Mouse (Mus musculus) right cerebral cortex, postnatal 10 days (tissue): ENCODE measurements around the gene Rps16.
"Not testable (repeated sequence)": the region's sequence is repeated elsewhere in the genome, so short reads cannot be mapped to it uniquely, and the experiment has no call there.

Experiments
- DNase-seq, 2 experiments: peaks; one replicate each; pipeline ENCODE4 v3.0.0; 2021; ENCODE audit warnings: low spot score in 2 of 2

Gene Rps16

DNA sequence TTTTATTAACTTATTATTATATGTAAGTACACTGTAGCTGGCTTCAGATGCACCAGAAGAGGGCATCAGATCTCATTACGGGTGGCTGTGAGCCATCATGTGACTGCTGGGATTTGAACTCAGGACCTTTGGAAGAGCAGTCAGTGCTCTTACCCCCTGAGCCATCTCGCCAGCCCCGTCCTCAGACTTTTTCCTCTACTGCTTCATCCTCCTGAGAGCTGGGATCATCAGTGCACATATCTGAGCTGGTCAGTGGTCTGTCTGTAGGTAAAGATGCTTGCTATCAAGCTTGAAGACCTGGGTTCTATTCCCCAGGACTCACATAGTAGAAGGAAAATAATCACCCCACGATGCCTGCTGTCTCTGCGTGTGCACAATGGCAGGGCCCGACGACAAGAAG, 36.9 kb downstream of the Rps16 start:
- not testable (repeated sequence) for DNase-seq

- no peak for DNase-seq
These were observed 39.9 kb downstream of the Rps16 start for GRCm38 (mm10) chr7:28390331-28390730.

DNA sequence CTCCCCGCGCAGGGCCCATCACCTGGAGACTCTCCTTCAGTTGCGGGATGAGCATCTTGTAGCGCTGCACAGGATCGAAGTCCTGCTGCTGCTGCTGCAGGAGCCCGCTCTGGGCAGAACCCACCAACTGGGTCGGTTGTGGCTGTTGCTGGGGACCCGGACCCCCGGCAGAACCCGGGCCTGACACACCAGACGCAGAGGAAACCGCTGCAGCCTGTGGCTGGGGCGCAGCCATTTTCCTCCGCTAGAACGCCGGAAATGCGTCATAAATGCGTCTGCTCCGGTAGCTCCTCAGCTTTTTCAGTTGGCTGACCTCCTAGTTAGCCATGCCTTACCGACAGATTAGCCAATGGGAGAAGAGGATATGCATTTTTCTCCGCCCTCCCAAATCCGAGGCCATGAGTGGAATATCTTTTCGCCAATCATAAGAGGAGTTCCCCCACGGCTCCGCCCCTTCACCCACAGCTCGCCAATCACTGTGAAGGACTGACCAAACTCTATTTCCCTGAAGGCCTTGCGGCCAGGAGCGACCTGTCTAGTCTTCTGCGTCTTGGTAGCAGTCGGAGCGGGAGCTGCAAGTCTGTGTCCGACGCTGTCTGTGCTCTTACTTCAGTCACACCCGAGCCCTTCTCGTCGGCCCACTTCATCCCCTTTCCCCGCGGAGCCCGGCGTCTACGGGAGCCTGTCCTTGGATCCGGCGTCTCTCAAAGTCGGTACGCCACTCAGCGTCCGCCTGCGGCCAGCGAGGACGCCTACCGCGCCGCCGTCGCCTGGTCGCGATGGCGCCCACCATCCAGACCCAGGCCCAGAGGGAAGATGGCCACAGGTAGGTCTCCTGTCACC, 42.2 kb downstream of the Rps16 start, which contains the start of the genes Med29 and Paf1:
Gene Med29 (minus strand): TSS at position 280 of the 843 bp plus-strand sequence.
Gene Paf1 (plus strand): TSS at position 523 of the 843 bp plus-strand sequence.
- peak; percentile 98 to 99 for DNase-seq

GRCm38 (mm10) chr7:28393272-28393951, 43.0 kb downstream of the Rps16 start:
- no peak for DNase-seq

DNA sequence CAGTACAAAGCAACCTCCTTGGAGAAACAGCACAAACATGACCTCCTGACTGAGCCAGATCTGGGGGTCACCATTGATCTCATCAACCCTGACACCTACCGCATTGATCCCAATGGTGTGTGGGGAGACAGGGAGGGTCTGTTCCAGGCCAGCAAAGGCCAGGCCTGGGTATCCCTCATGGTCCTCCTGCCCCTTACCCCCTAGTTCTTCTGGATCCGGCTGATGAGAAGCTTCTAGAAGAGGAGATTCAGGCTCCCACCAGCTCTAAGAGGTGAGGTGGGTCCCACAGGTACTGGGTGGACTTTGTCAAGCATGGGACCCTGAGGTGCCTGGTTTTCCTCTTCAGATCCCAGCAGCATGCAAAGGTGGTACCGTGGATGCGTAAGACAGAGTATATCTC, 45.0 kb downstream of the Rps16 start:
- peak in 1 of 2 experiments; percentile 15 for DNase-seq

DNA sequence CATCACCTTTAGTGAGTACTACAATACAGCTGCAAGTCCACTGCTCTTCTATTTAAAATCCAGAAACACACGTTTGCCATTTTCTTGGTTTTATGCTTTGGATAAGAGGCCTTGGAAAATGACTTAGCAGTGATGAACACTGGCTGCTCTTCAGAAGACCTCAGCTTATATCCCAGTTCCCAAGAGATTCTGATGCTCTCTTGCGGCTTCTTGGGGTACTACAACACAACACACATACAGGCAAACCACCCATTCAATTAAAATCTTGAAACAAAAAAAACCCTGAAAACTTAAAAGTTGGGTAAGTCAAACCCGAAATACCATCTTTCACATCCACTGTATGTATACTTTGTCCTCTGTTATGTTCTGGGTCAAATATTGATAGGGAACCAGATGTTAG, 47.5 kb downstream of the Rps16 start:
- DNase-seq = no peak

DNA sequence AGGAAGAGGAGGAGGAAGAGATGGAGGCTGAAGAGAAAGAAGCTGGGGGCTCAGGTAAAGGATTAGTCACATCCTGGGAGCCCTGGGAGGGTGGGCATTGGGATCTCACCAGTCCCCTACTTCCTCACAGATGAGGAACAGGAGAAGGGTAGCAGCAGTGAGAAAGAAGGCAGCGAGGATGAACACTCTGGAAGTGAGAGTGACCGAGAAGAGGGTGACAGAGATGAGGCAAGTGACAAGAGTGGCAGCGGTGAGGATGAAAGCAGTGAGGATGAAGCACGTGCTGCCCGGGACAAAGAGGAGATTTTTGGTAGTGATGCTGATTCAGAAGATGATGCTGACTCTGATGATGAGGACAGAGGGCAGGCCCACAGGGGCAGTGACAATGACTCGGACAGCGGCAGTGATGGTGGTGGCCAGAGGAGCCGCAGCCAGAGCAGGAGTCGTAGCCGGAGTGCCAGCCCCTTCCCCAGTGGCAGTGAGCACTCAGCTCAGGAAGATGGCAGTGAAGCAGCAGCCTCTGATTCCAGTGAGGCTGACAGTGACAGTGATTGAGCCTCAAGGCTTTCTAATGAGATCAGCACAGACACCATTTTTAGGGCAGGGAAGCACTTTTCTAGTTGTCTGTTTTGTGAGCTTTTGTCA, 48.4 kb downstream of the Rps16 start:
- no peak for DNase-seq

GRCm38 (mm10) chr7:28401030-28401429, 50.6 kb downstream of the Rps16 start:
- no peak for DNase-seq

DNA sequence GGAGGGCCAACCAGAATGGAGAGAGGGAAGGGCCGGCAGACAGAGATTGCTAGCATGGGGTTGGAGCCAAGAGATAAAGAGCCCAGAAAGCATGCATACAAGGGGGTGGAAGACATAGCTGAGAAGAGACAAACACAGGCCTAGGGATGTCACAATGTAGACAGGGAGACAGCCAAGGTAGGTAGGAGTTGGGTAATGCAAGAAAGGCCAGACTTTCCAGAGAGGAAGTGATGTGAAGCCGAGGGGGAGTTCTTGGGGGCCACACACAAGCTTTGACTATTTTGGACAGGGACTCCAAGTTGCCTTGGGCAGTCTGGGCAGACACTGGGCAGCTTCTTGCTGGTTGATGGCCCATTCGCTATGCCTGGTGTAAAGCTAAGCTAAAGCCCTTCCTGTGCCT, 51.5 kb downstream of the Rps16 start:
- no peak for DNase-seq
